Mouse (Mus musculus) brown adipose tissue, adult 24 weeks (tissue): ENCODE measurements around the gene Ppm1d. TPM values are rescaled to one million over a fixed set of nuclear protein-coding genes. Genes with fewer than 3 reads are reported as not detected.

Source experiments
- H3K27ac ChIP-seq: fragments of 200-500 bp; replicated peaks from 2 replicates; pipeline ENCODE4 v1.5.1; 2012; ENCODE audit warnings: low read depth, mild to moderate bottlenecking, low read length
- H3K4me1 ChIP-seq: fragments of 200-500 bp; 2 replicates; pipeline ENCODE4 v1.6.1; 2012; ENCODE audit warnings: low read length, mixed read lengths; ENCODE audit not compliant: control insufficient read depth, insufficient read depth, insufficient read length
- H3K4me3 ChIP-seq: fragments of 200-500 bp; 2 replicates; pipeline ENCODE4 v1.5.1; 2012; ENCODE audit warnings: low read depth, mild to moderate bottlenecking, low read length, moderate library complexity; ENCODE audit not compliant: insufficient read depth
- polyA plus RNA-seq: library from polyadenylated mRNA; stranded (reverse); fragments of >200 nt; gene quantifications from 2 replicates; pipeline ENCODE4 v1.2.4, GENCODE M21; 2012; ENCODE audit not compliant: missing spikeins, insufficient read depth, insufficient read length

Ppm1d gene
- polyA plus RNA-seq, 1 experiment, result 4.7 TPM

DNA sequence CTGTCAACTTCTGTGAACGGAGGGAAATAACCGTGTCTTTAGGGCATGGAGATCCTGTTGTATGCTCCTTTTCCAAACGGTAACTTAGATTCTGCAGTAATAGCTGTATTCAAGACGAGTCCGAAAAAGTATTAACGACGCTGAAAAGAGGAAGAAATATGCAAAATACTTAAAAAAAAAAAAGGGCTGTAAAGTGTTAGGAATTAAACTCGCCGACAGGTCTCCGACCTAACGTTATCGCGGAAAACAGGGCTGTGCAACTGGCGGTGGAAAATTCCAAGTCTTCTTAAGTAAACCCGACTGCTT is 684 bp upstream of the Ppm1d start:
- Histone ChIP-seq H3K4me3 (peak overlapping the region; percentile 84), H3K4me1 (0 out of 2 replicates have a peak, but pooled peaks cover 5% of the 10 kb centered on the region), H3K27ac (peak overlapping the region; percentile 70)

DNA sequence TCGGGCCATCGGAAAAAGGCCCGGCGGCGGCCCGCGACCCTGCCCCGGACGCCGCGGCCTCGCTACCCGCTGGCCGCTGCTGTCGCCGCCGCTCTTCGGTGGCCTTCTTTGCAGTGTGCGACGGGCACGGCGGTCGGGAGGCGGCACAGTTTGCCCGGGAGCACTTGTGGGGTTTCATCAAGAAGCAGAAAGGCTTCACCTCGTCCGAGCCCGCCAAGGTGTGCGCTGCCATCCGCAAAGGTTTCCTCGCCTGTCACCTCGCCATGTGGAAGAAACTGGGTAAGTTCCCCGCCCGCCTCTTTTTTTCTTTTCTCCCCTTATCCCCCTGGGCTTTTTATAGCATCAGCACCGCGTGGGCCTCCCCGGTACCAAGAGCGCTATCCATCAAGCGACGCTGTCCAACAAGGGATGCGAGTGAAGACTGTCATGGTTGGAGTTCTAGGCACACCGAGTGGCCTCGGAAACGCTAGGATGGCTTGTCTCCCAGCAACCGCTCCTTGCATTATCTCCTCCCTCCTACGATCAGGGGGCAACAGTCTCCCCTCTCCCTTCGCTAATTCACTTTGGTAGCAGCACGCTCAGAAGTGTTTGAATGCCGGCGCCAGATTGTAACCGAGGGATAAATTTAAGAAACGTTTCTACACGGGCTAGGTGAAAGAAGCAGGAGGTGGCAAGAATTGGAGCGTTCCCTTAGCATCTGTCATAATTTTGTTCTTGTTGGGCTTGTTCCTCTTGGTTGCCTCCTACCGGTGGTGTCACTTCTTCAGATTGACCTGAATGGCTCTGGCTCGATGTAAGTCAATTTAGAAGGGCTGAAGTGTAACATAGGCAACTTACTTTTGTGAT is 824 bp downstream of the Ppm1d start:
- Histone ChIP-seq H3K27ac (peak overlapping the region; percentile 73), H3K4me3 (peak overlapping the region; percentile 84), H3K4me1 (0 out of 2 replicates have a peak, but pooled peaks cover 5% of the 10 kb centered on the region)

DNA sequence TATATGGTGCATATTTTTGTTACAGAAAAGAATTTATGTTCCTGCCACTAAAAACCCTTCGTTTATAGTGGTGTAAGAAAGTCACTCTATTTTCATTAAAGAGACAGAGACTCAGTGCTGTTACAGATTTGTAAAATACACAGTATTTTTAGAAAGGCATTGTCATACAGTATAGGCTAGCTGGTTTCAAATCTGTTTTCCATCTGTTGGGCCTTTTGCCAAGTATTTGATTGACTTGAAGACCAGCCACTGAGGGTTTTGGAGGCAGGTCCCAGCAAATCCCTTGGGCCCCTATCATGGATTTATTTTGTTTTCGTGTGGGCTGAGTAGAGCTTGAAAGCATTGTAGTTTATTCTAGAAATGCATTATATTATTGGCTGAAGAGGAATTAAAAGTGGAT is 1.8 kb downstream of the Ppm1d start:
- Histone ChIP-seq H3K27ac (no peak overlapping the region), H3K4me3 (no peak overlapping the region)

DNA sequence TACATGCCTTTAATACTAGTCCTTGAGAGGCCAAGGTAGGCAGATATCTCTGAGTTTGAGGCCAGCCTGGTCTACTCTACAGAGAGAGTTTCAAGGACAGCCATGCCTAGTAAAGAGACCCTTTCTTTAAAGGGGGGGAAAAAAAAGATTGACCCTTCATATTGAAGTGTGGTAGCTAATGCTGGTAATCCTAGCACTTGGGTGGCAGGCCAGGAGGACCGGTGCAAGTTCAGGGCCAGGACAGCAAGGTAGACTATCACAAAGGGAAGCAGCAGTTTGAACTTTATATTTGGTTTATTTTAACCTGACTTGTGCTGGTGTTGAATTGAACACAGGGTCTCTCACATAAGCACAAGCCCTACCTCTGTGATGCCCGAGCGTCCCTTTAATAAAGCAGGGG is 2.3 kb downstream of the Ppm1d start:
- H3K4me3 ChIP-seq, result peak overlapping the region; percentile 10; the same call in 1 of the 2 replicates
- no peak overlapping the region; the same call in 1 of the 2 replicates for H3K27ac ChIP-seq
- H3K4me1 ChIP-seq, result 0 out of 2 replicates have a peak, but pooled peaks cover 5% of the 10 kb centered on the region

More for the DNA sequence above, 1.8 kb downstream of the Ppm1d start:
- H3K4me1 ChIP-seq, result 0 out of 2 replicates have a peak, but pooled peaks cover 5% of the 10 kb centered on the region

DNA sequence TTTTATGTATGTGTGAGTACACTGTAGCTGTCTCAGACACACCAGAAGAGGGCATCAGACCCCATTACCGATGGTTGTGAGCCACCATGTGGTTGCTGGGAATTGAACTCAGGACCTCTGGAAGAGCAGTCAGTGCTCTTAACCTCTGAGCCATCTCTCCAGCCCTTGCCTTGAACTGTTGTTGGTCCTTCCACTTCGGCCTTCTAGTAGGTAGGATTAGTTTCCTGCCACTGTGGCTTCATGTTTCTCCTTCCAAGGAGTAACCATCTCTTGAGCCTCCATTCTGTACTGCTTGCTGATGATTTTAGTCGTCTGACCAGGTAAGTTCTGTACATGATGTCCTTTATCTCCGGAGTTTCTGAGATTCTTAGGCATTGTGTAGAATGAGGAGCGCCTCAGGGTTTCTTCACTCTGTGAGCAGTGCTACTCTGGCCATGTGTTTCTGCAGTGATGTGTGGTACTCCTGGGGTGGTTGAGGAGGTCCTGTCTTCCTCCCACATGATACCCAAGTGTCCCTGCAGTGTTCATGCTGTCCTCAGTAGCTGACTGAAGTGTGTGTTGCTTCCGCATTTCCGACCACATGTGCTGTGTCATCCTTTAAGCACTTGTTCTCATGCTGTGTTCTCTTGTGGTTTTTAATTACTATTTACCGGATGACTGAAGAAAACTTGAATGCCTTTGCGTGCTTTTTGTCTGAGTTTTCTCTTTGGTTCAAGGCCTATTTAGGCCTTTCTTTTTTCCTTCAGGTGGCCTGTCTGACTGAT is 12.7 kb downstream of the Ppm1d start:
- H3K27ac ChIP-seq, result no peak overlapping the region
- H3K4me1 ChIP-seq, result no peaks in the 10 kb centered on the region; the same call in 1 of the 2 replicates
- H3K4me3 ChIP-seq, result no peak overlapping the region

DNA sequence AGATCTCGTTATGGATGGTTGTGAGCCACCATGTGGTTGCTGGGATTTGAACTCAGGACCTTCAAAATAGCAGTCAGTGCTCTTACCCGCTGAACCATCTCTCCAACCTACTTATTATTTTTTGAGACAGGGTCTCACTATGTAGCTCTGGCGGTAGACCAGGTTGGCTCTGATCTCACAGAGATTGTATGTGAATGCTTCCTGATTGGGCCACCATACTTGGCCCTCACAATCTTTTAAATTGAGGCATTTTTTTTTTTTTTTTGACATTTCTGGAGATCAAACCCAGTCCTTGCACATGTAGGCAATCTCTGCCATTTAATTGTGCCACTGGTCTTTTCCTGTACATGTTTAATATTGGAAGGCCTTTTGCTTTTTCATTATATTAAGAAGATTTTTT is 17.7 kb downstream of the Ppm1d start:
- no peak overlapping the region for H3K4me3 ChIP-seq
- no peak overlapping the region for H3K27ac ChIP-seq
- no peaks in the 10 kb centered on the region for H3K4me1 ChIP-seq

DNA sequence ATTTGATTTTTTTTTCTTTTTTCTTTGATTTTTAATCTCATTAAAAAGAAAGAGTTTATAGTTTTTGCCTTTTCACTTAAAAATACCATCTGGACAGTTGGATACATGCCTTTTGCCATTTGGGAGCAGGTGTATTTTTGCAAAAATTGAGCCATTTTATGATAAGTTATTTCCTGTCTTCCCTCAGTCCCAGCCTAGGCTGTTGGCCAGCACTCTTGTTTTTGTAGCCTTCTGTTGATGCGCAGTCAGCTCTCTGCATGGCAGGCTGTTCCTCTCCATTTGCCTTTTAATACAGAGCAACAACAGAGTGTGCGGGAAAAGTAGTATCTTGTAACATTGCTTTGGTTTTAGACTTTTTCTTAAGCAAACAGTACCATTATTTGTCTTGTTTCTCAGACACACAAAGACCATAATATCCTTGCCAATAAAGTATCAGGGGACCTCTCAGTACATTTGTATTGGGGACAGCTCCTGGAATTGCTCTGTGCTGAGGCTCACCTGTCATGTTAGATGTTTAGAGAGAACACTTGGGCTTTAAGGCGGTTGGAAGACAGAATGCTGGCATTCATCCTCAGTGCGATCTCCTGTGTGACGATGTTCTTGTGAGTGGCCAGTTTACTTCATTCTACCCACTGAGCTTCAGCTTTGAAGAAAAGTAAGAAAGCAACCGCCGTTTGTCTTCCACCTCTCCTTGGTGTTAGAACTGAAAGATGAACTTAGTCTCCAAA is 18.3 kb downstream of the Ppm1d start:
- no peaks in the 10 kb centered on the region for H3K4me1 ChIP-seq
- H3K27ac ChIP-seq, result no peak overlapping the region
- H3K4me3 ChIP-seq, result no peak overlapping the region

DNA sequence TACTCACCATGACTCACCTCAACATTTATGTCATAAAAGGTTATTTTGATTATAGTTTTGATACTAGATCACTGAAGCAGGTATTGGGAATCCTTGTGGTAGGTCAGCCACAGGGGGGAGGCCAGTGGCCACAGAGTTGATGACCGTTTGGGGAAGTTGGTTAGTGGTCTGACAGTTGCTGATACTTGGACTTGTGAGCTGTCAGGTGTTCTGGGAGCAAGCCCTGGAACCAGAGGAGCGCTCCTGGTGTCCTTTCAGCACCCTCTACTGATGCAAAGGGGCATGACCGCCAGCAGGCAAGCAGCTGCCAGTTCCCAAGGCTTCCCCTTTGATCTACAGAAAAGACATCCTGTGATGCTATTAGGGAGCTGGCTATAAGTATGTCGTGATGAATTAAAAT is 23.7 kb downstream of the Ppm1d start:
- Histone ChIP-seq H3K4me3 (no peak overlapping the region), H3K27ac (no peak overlapping the region), H3K4me1 (no peaks in the 10 kb centered on the region)

DNA sequence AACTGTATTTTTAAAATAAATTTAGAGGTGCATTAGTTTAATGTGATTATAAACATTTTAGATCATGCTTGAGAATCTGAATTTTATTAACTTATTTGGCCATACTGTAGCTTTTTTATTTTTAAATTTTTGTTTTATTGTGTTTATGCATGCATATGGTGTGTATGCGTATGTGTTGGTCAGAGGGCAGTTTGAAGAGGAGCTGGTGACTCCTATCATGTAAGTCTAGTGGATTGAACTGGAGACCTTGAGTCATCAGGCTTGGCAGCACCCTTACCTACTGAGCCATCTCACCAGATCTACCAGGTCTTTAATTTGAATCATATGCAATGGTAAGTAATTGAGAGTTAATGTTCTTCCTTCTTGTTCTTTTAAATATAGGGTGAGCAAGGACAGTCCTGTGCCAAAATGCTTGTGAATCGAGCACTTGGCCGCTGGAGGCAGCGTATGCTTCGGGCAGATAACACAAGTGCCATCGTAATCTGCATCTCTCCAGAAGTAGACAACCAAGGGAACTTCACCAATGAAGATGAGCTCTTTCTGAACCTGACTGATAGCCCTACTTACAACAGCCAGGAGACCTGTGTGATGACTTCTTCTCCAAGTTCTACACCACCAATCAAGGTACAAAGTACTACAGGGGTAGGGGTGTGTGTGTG is 28.3 kb downstream of the Ppm1d start:
- Histone ChIP-seq H3K4me3 (no peak overlapping the region), H3K27ac (no peak overlapping the region)

DNA sequence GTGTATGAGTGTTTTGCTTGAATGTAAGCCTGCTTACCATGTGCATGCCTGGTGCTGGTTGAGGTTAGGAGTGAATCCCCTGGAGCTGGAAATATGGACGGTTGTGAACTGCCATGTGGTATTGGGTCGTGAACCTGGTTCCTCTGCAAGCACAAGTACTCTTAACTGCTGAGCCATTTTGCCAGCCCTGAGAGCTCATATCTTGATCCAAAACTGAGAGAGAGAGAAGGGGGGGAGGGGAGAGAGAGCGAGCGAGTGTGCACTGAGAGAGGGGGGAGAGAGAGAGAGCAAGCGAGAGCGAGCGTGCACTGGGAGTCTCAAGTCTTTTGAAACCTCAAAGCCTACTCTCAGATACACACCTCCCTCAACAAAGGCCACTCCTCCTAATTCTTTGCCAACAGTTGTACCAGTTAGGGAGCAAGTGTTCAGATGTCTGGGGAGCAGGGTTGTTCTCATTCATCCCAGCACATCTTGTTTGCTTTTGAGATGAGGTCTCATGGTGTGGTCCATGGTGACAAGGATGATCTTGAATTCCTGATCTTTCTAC is 29.1 kb downstream of the Ppm1d start:
- Histone ChIP-seq H3K4me1 (no peaks in the 10 kb centered on the region), H3K27ac (no peak overlapping the region), H3K4me3 (no peak overlapping the region)

More for the DNA sequence above, 28.3 kb downstream of the Ppm1d start:
- H3K4me1 ChIP-seq, result no peaks in the 10 kb centered on the region

DNA sequence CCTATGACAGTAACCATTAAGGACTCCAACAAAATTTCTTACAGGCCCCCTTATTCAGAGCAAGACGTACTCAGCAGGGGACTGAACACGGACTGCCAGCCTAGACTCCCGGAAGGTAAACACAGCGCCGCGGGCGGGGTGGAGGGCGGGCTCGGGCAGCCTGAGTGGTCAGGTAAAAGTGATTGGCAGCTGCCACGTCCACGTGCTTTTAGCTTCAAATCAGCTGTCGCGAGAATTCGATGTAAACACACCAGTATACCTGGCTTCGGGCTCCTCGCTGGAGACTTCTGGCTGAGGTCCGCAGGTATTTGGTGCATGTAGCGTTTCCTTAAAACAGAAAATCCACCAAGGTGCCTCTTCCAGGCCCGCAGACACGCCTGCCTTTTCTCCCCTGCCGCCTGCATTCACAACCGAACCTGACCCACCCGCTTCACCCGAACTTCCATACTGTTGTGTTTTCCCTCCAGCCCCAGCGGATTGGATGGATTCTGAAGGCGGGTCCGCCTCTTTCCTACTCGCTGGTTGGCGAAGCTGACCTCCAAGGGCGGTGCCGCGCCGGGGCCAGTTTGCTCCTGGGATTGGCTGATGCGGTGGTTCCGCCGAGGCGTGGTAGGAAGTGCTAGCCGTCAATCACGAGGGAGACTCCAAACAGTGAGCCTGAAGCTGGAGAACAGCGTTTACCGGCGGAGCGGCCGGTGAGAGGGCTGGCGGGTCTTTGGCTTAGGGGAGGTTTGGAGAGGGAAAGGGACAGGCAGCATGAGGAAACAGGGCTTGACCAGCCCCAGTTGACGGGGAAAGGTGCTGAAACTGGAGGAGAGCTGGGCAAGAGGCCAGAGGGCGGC is 41.7 kb downstream of the Ppm1d start, which contains the start of gene Bcas3:
Bcas3 (plus strand) TSS at position 629 of the 842 bp plus-strand sequence.
- Histone ChIP-seq H3K4me3 (peak within 1 kb of the TSS; percentile 75), H3K27ac (peak within 1 kb of the TSS; percentile 32; the same call in 1 of the 2 replicates), H3K4me1 (no peaks in the 10 kb centered on the region)

DNA sequence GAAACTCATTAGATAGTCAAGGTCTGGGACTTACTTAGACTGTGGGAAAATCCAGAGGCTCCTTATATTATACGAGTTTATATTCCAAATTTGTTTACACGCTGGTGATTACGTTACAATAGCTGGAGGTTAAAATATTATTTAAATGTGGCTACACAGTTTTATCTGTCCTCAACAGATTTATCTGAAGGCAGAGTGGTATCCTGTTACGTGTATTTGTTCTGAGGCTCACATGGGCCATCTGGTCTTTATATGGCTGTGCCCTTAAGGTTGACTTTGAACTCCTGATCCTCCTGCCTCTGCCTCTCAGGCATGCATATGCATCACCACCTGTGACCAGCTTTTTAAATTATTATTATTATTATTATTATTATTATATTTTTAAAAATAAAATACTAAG is 42.8 kb downstream of the Ppm1d start:
- H3K4me1 ChIP-seq, result no peaks in the 10 kb centered on the region
- H3K4me3 ChIP-seq, result no peak overlapping the region
- H3K27ac ChIP-seq, result no peak overlapping the region

DNA sequence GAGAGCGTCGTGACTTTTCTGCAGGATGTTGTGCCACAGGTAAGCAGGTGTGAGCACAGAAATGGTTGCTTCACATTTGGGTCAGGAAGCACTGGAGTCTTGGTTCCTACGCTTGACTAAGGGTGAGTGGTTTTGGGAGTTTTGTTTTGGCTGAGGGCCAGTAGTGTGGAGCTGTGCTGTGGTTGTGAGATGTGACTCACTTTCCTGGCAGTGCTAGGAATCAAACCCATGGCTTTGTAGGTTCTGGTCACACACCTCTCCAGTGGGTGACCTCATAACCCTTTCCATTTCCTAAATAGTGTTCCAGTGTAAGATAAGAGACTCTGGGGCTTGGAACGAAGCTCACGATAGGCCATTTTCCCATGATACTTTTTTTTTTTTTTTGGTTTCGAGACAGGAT is 48.6 kb downstream of the Ppm1d start:
- Histone ChIP-seq H3K4me3 (no peak overlapping the region), H3K27ac (no peak overlapping the region), H3K4me1 (no peaks in the 10 kb centered on the region)

DNA sequence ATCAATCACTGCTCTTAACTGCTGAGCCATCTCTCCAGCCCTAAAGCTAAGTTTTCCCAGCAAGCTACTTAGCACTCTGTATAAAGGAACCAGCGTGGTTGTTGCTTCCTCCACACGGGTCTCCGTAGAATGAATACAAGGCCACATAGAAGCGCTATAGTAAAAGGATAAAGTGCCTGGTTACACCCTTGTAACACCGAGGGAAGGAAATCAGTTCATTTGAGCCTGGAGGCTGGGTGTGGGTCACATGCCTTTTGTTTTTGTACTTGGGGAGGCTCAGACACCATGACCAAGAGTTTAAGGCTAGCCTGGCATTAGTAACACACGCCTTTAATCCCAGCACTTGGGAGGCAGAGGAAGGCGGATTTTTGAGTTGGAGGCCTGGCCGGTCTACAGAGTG is 50.6 kb downstream of the Ppm1d start:
- Histone ChIP-seq H3K4me1 (no peaks in the 10 kb centered on the region), H3K27ac (no peak overlapping the region)

More for the DNA sequence above, 50.6 kb downstream of the Ppm1d start:
- no peak overlapping the region for H3K4me3 ChIP-seq
